In the genomic region with DNA sequence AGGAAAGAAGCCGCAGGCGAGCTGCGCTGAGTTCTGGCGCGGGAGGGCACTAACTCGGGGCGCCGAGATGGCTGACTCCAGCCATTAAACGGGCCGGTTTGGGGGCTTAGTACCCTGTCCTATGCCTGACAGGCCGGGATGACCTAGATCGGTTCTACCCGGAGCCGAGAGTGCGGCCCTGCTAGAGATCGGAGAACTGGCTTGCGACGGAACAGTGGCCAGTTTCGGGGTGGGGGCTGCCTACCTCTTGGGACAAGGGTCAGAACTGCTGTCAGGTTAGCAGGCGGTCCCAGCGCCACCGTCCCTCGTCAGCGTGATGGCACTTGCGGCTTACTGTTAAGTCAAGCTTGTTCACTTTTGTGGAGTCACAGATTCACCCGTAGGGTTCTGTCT, we compare ENCODE assay signal across 8 mouse cellular contexts. TPM values are rescaled to one million over a fixed set of nuclear protein-coding genes. Genes with fewer than 3 reads are reported as not detected.
DNase-seq lines count a peak whose midpoint lies in the region; ATAC-seq and TF ChIP-seq lines count a peak whose summit lies in the region.

No protein-coding gene starts in this region.

- H3K79me2 ChIP-seq in MEL (ENCODE audit: control insufficient read depth, insufficient read depth, low read length, poor library complexity): peaks cover 66% of the 10 kb centered on the region

- no peak for TF ChIP-seq CTCF in MEL (IDR thresholded peaks at IDR 0.05 in 2 of 3, conservative IDR thresholded peaks at IDR 0.05 in 1 of 3; ENCODE audit: control insufficient read depth in 1 of 3, insufficient read depth in 1 of 3, low read depth in 2 of 3, low read length in 3 of 3, poor library complexity in 1 of 3, severe bottlenecking in 1 of 3)
- TF ChIP-seq CTCF in stomach, postnatal 0 days (IDR thresholded peaks at IDR 0.05; ENCODE audit: low read depth): no peak

- TF ChIP-seq RAD21 in MEL (IDR thresholded peaks at IDR 0.05; ENCODE audit: low read depth, low read length): no peak

- no peaks in the 10 kb centered on the region for H3K9me3 ChIP-seq in heart, embryonic 14.5 days (ENCODE audit: control insufficient read depth, low read length)
- no peaks in the 10 kb centered on the region for H3K9me3 ChIP-seq in MEL (replicated peaks; ENCODE audit: insufficient read depth, low read length)
- H3K9me3 ChIP-seq in forebrain, embryonic 12.5 days: no peaks in the 10 kb centered on the region
- no peaks in the 10 kb centered on the region for H3K9me3 ChIP-seq in liver, embryonic 13.5 days (replicated peaks)
- no peaks in the 10 kb centered on the region for H3K9me3 ChIP-seq in stomach, postnatal 0 days (ENCODE audit: control insufficient read depth, low read length)

- H3K27ac ChIP-seq in heart, embryonic 14.5 days (replicated peaks in 1 of 2; ENCODE audit: control insufficient read depth in 1 of 2, insufficient read depth in 1 of 2, low read depth in 2 of 2, low read length in 2 of 2): peak overlapping the region; percentile 91 to 93
- peak overlapping the region; percentile 87 for H3K27ac ChIP-seq in MEL (ENCODE audit: control insufficient read depth, low read depth, low read length)
- peak overlapping the region; percentile 85 for H3K27ac ChIP-seq in forebrain, embryonic 12.5 days
- H3K27ac ChIP-seq in liver, embryonic 13.5 days: peak overlapping the region; percentile 88
- peak overlapping the region; percentile 94 for H3K27ac ChIP-seq in stomach, postnatal 0 days (replicated peaks)

- peaks cover 10 to 40% of the 10 kb centered on the region in 2 experiments for H3K4me1 ChIP-seq in heart, embryonic 14.5 days (ENCODE audit: control insufficient read depth in 2 of 2, insufficient read depth in 2 of 2, low read length in 2 of 2)
- H3K4me1 ChIP-seq in MEL (ENCODE audit: control insufficient read depth in 1 of 2, insufficient read depth in 2 of 2, low read length in 2 of 2): peaks cover 9 to 39% of the 10 kb centered on the region in 2 experiments
- peaks cover 31% of the 10 kb centered on the region for H3K4me1 ChIP-seq in forebrain, embryonic 12.5 days
- peaks cover 54% of the 10 kb centered on the region for H3K4me1 ChIP-seq in liver, embryonic 13.5 days (replicated peaks)
- H3K4me1 ChIP-seq in stomach, postnatal 0 days (replicated peaks; ENCODE audit: control insufficient read depth, insufficient read depth): no peaks in the 10 kb centered on the region

- TF ChIP-seq EP300 in MEL (IDR thresholded peaks at IDR 0.05; ENCODE audit: low read depth in 1 of 2, low read length in 2 of 2): no peak
- TF ChIP-seq EP300 in stomach, postnatal 0 days (optimal IDR thresholded peaks at IDR 0.05): no peak

- WGBS in heart, embryonic 14.5 days: 0% methylated on average over 26 of the region's 26 CpGs
- under 1% methylated on average over 26 of the region's 26 CpGs for WGBS in forebrain, embryonic 12.5 days
- WGBS in liver, embryonic 13.5 days (ENCODE audit: insufficient replicate concordance): under 1% methylated on average over 26 of the region's 26 CpGs
- 2% methylated on average over 26 of the region's 26 CpGs for WGBS in stomach, postnatal 0 days

- H3K9ac ChIP-seq in heart, embryonic 14.5 days (ENCODE audit: low read length): peak overlapping the region; percentile 95
- H3K9ac ChIP-seq in MEL (ENCODE audit: control insufficient read depth, low read depth, low read length, poor library complexity, severe bottlenecking): peak overlapping the region; percentile 83
- peak overlapping the region; percentile 98 for H3K9ac ChIP-seq in forebrain, embryonic 12.5 days
- peak overlapping the region; percentile 89 for H3K9ac ChIP-seq in liver, embryonic 13.5 days
- peak overlapping the region; percentile 94 for H3K9ac ChIP-seq in stomach, postnatal 0 days (ENCODE audit: low read length)

- H3K36me3 ChIP-seq in heart, embryonic 14.5 days (ENCODE audit: control insufficient read depth, insufficient read depth, low read length): peaks cover 46% of the 10 kb centered on the region
- peaks cover 5 to 30% of the 10 kb centered on the region in 2 experiments for H3K36me3 ChIP-seq in MEL (ENCODE audit: control insufficient read depth in 1 of 2, insufficient read depth in 2 of 2, low read length in 2 of 2)
- peaks cover 44% of the 10 kb centered on the region for H3K36me3 ChIP-seq in forebrain, embryonic 12.5 days (replicated peaks)
- H3K36me3 ChIP-seq in liver, embryonic 13.5 days: peaks cover 62% of the 10 kb centered on the region
- peaks cover 18% of the 10 kb centered on the region; the same call in 1 of the 2 replicates for H3K36me3 ChIP-seq in stomach, postnatal 0 days (ENCODE audit: control insufficient read depth, insufficient read depth, low read length)

- H3K27me3 ChIP-seq in heart, embryonic 14.5 days (ENCODE audit: control insufficient read depth, insufficient read depth, low read length): no peaks in the 10 kb centered on the region
- no peaks in the 10 kb centered on the region for H3K27me3 ChIP-seq in MEL (ENCODE audit: control insufficient read depth in 1 of 2, insufficient read depth in 2 of 2, low read length in 2 of 2)
- no peaks in the 10 kb centered on the region for H3K27me3 ChIP-seq in forebrain, embryonic 12.5 days
- H3K27me3 ChIP-seq in liver, embryonic 13.5 days: no peaks in the 10 kb centered on the region
- H3K27me3 ChIP-seq in stomach, postnatal 0 days (ENCODE audit: control insufficient read depth, insufficient read depth, low read length): no peaks in the 10 kb centered on the region

- 0 out of 2 replicates have a peak, but pooled peaks have one; percentile 1 for ATAC-seq in heart, embryonic 14.5 days (ENCODE audit: insufficient number of reproducible peaks, insufficient read depth, low FRiP score, low read depth)
- peak; percentile 22; the same call in 1 of the 2 replicates for ATAC-seq in forebrain, embryonic 12.5 days (ENCODE audit: low FRiP score)
- ATAC-seq in liver, embryonic 13.5 days (ENCODE audit: low read depth): peak; percentile 29
- ATAC-seq in stomach, postnatal 0 days (ENCODE audit: low FRiP score, low TSS enrichment): peak; percentile 14; the same call in 1 of the 2 replicates

- DNase-seq in heart, adult 8-10 months (ENCODE audit: low spot score): no peak
- DNase-seq in MEL (ENCODE audit: low read depth, low spot score): peak; percentile 68
- DNase-seq in liver, embryonic 13.5 days: no peak
- DNase-seq in stomach, postnatal 0 days (ENCODE audit: low spot score): no peak
- DNase-seq in T-cell, adult 2 months (ENCODE audit: low spot score): no peak
- no peak for DNase-seq in left cerebral cortex, postnatal 36 days (ENCODE audit: low spot score in 2 of 2)

- peak overlapping the region; percentile 90 for H3K4me2 ChIP-seq in heart, embryonic 14.5 days (ENCODE audit: low read length)
- H3K4me2 ChIP-seq in forebrain, embryonic 12.5 days: peak overlapping the region; percentile 73
- H3K4me2 ChIP-seq in liver, embryonic 13.5 days: peak overlapping the region; percentile 92
- H3K4me2 ChIP-seq in stomach, postnatal 0 days (replicated peaks; ENCODE audit: low read depth): peak overlapping the region; percentile 90

- intact Hi-C loops in left cerebral cortex, postnatal 36 days (cut with DNase I): loop anchor here (5.0 kb wide), 2 partner anchors 67 to 112 kb away; partner anchors contain the start of genes Nt5c and Sumo2

- no peak for TF ChIP-seq POLR2A in MEL (IDR thresholded peaks at IDR 0.05; ENCODE audit: control insufficient read depth in 1 of 2, insufficient read depth in 1 of 2, low read depth in 1 of 2, low read length in 2 of 2, poor library complexity in 1 of 2)

- peak overlapping the region; percentile 92 to 100 for H3K4me3 ChIP-seq in heart, embryonic 14.5 days (ENCODE audit: control insufficient read depth in 1 of 2, insufficient read depth in 1 of 2, low read depth in 1 of 2, low read length in 2 of 2)
- H3K4me3 ChIP-seq in MEL (ENCODE audit: control insufficient read depth in 1 of 2, insufficient read depth in 1 of 2, low read depth in 2 of 2, low read length in 2 of 2): peak overlapping the region; percentile 75 to 84
- H3K4me3 ChIP-seq in forebrain, embryonic 12.5 days (replicated peaks): peak overlapping the region; percentile 99
- peak overlapping the region; percentile 79 for H3K4me3 ChIP-seq in liver, embryonic 13.5 days (replicated peaks)
- H3K4me3 ChIP-seq in stomach, postnatal 0 days (ENCODE audit: low read depth, low read length): peak overlapping the region; percentile 96

RNA-seq across cellular contexts. Expression of gene Gga3, which starts 0.4 kb away (rescaled TPM):
- polyA plus RNA-seq in heart, embryonic 14.5 days (2014; fragmentation: Nextera tagmentation; extraction: Ambion mirVana): 16.1 and 17.2 TPM in 2 replicates
- total RNA-seq in heart, adult 8-10 months (2022): 10 to 100 TPM; 13.0 to 19.0 (median 15.8) TPM
- total RNA-seq in MEL (2012; rRNA removed): 24.0 and 28.6 TPM in 2 replicates
- polyA plus RNA-seq in MEL (2012; ENCODE audit: insufficient read depth in 1 of 2, insufficient read length in 2 of 2, low read depth in 1 of 2, low replicate concordance in 2 of 2, missing spikeins in 1 of 2): 10 to 100 TPM in 1 of 2 experiments, not detected in 1; 59.9 TPM
- 32.3 and 35.1 TPM in 2 replicates for polyA plus RNA-seq in forebrain, embryonic 12.5 days (2016; fragmentation: Nextera tagmentation; extraction: Ambion mirVana)
- polyA plus RNA-seq in liver, embryonic 13.5 days (2015; fragmentation: Nextera tagmentation; extraction: Ambion mirVana): 8.5 and 10.5 TPM in 2 replicates
- 5.2 TPM in 2 replicates for polyA plus RNA-seq in stomach, postnatal 0 days (2015; fragmentation: Nextera tagmentation; extraction: Ambion mirVana)
- total RNA-seq in left cerebral cortex, postnatal 36 days (2021): 10 to 100 TPM; 70.2 to 74.3 TPM

RNA-seq across cellular contexts. Expression of gene Mrps7, which starts 0.6 kb away (rescaled TPM):
- 79.9 and 87.4 TPM in 2 replicates for polyA plus RNA-seq in heart, embryonic 14.5 days (2014; fragmentation: Nextera tagmentation; extraction: Ambion mirVana)
- 100 to 1,000 TPM in 1 of 4 experiments, 10 to 100 TPM in 3; 80.5 to 101 (median 85.0) TPM for total RNA-seq in heart, adult 8-10 months (2022)
- 138 and 157 TPM in 2 replicates for total RNA-seq in MEL (2012; rRNA removed)
- 100 to 1,000 TPM; 106 to 199 TPM for polyA plus RNA-seq in MEL (2012; ENCODE audit: insufficient read depth in 1 of 2, insufficient read length in 2 of 2, low read depth in 1 of 2, low replicate concordance in 2 of 2, missing spikeins in 1 of 2)
- polyA plus RNA-seq in forebrain, embryonic 12.5 days (2016; fragmentation: Nextera tagmentation; extraction: Ambion mirVana): 87.4 and 89.5 TPM in 2 replicates
- polyA plus RNA-seq in liver, embryonic 13.5 days (2015; fragmentation: Nextera tagmentation; extraction: Ambion mirVana): 71.5 and 77.4 TPM in 2 replicates
- polyA plus RNA-seq in stomach, postnatal 0 days (2015; fragmentation: Nextera tagmentation; extraction: Ambion mirVana): 52.6 and 58.4 TPM in 2 replicates
- total RNA-seq in left cerebral cortex, postnatal 36 days (2021): 10 to 100 TPM; 49.8 to 57.9 TPM

RNA-seq across cellular contexts. Expression of gene Mif4gd, which starts 8.5 kb away (rescaled TPM):
- 31.7 and 32.3 TPM in 2 replicates for polyA plus RNA-seq in heart, embryonic 14.5 days (2014; fragmentation: Nextera tagmentation; extraction: Ambion mirVana)
- 10 to 100 TPM; 40.8 to 52.0 (median 45.0) TPM for total RNA-seq in heart, adult 8-10 months (2022)
- total RNA-seq in MEL (2012; rRNA removed): 42.0 and 52.0 TPM in 2 replicates
- polyA plus RNA-seq in MEL (2012; ENCODE audit: insufficient read depth in 1 of 2, insufficient read length in 2 of 2, low read depth in 1 of 2, low replicate concordance in 2 of 2, missing spikeins in 1 of 2): 10 to 100 TPM in 1 of 2 experiments, not detected in 1; 62.9 TPM
- 15.2 and 16.5 TPM in 2 replicates for polyA plus RNA-seq in forebrain, embryonic 12.5 days (2016; fragmentation: Nextera tagmentation; extraction: Ambion mirVana)
- polyA plus RNA-seq in liver, embryonic 13.5 days (2015; fragmentation: Nextera tagmentation; extraction: Ambion mirVana): 26.8 and 30.3 TPM in 2 replicates
- 48.9 and 52.3 TPM in 2 replicates for polyA plus RNA-seq in stomach, postnatal 0 days (2015; fragmentation: Nextera tagmentation; extraction: Ambion mirVana)
- total RNA-seq in left cerebral cortex, postnatal 36 days (2021): 10 to 100 TPM; 15.1 to 18.1 TPM

RNA-seq across cellular contexts. Expression of gene Slc25a19, which starts 23.8 kb away (rescaled TPM):
- polyA plus RNA-seq in heart, embryonic 14.5 days (2014; fragmentation: Nextera tagmentation; extraction: Ambion mirVana): 42.8 and 46.0 TPM in 2 replicates
- 10 to 100 TPM; 31.4 to 40.9 (median 34.9) TPM for total RNA-seq in heart, adult 8-10 months (2022)
- total RNA-seq in MEL (2012; rRNA removed): 30.0 and 35.3 TPM in 2 replicates
- 10 to 100 TPM in 1 of 2 experiments, not detected in 1; 43.1 TPM for polyA plus RNA-seq in MEL (2012; ENCODE audit: insufficient read depth in 1 of 2, insufficient read length in 2 of 2, low read depth in 1 of 2, low replicate concordance in 2 of 2, missing spikeins in 1 of 2)
- 28.4 and 29.7 TPM in 2 replicates for polyA plus RNA-seq in forebrain, embryonic 12.5 days (2016; fragmentation: Nextera tagmentation; extraction: Ambion mirVana)
- 12.2 and 15.8 TPM in 2 replicates for polyA plus RNA-seq in liver, embryonic 13.5 days (2015; fragmentation: Nextera tagmentation; extraction: Ambion mirVana)
- 12.5 and 14.0 TPM in 2 replicates for polyA plus RNA-seq in stomach, postnatal 0 days (2015; fragmentation: Nextera tagmentation; extraction: Ambion mirVana)
- 10 to 100 TPM; 56.8 to 60.1 TPM for total RNA-seq in left cerebral cortex, postnatal 36 days (2021)

RNA-seq across cellular contexts. Expression of gene Nup85, which starts 40.1 kb away (rescaled TPM):
- polyA plus RNA-seq in heart, embryonic 14.5 days (2014; fragmentation: Nextera tagmentation; extraction: Ambion mirVana): 85.2 and 89.3 TPM in 2 replicates
- 10 to 100 TPM; 15.7 to 24.4 (median 19.2) TPM for total RNA-seq in heart, adult 8-10 months (2022)
- total RNA-seq in MEL (2012; rRNA removed): 338 and 362 TPM in 2 replicates
- 100 to 1,000 TPM in 1 of 2 experiments, not detected in 1; 370 TPM for polyA plus RNA-seq in MEL (2012; ENCODE audit: insufficient read depth in 1 of 2, insufficient read length in 2 of 2, low read depth in 1 of 2, low replicate concordance in 2 of 2, missing spikeins in 1 of 2)
- polyA plus RNA-seq in forebrain, embryonic 12.5 days (2016; fragmentation: Nextera tagmentation; extraction: Ambion mirVana): 194 and 199 TPM in 2 replicates
- polyA plus RNA-seq in liver, embryonic 13.5 days (2015; fragmentation: Nextera tagmentation; extraction: Ambion mirVana): 158 and 175 TPM in 2 replicates
- polyA plus RNA-seq in stomach, postnatal 0 days (2015; fragmentation: Nextera tagmentation; extraction: Ambion mirVana): 44.6 and 47.2 TPM in 2 replicates
- total RNA-seq in left cerebral cortex, postnatal 36 days (2021): 10 to 100 TPM; 41.6 to 49.9 TPM
